Mouse (Mus musculus): ENCODE measurements around the gene Sla2. TPM values are rescaled to one million over a fixed set of nuclear protein-coding genes. Genes with fewer than 3 reads are reported as not detected.

The Sla2 gene
- total RNA-seq (2012; rRNA removed) (3.2 and 3.8 TPM in 2 replicates), total RNA-seq (2014; rRNA removed) (0.49 and 1.1 TPM in 2 replicates), polyA plus RNA-seq (2012; ENCODE audit: insufficient read length, low read depth) (1.4 and 1.9 TPM in 2 replicates)

DNA sequence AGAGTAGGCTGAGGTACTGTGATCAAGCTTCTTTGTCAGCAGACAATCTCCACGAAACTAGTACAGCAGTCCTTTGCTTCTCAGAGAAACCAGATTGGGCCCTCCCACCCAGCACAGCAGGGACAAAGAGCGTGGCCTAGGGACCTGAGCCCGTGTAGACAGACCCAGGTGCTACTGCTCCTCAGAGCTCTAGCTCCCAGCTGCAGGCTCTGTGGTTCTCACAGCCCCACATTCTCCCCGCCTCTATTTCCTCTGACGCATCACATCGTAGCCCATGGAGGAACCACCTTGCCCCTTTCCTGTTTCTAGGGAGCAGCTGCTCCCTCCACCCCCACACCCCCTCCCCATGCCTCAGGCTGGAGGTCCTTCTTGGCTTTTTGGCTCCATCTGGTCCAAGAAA, at the start of gene Sla2:
Gene Sla2 (minus strand): TSS at position 176 of the 400 bp plus-strand sequence.
- Histone ChIP-seq H3K27me3 (replicated peaks) (no peaks in the 10 kb centered on the region), H3K9ac (ENCODE audit: insufficient read depth, low read depth) (no peak within 1 kb of the TSS), H3K4me1 (ENCODE audit: control insufficient read depth in 1 of 2, insufficient read depth in 2 of 2) (peaks cover 6 to 45% of the 10 kb centered on the region in 2 experiments), H3K4me2 (ENCODE audit: insufficient read depth, low read depth, poor library complexity, severe bottlenecking) (0 out of 2 replicates have a peak within 1 kb of the TSS, but pooled peaks have one; percentile 11), H3K9me3 (replicated peaks; ENCODE audit: low read length) (no peaks in the 10 kb centered on the region), H3K4me3 (replicated peaks in 1 of 3; ENCODE audit: low read depth in 2 of 3, low read length in 2 of 3, poor library complexity in 1 of 3) (peak within 1 kb of the TSS in 2 of 3 experiments; percentile 34 to 36), H3K27ac (ENCODE audit: insufficient read depth, low read depth) (no peak within 1 kb of the TSS), H3K79me2 (replicated peaks; ENCODE audit: control insufficient read depth, extremely low read depth, insufficient read depth, poor library complexity, severe bottlenecking) (no peaks in the 10 kb centered on the region), H3K36me3 (replicated peaks in 1 of 2; ENCODE audit: control insufficient read depth in 1 of 2, insufficient read depth in 1 of 2, low read length in 1 of 2) (no peaks in the 10 kb centered on the region)
- TF ChIP-seq CTCF (conservative IDR thresholded peaks at IDR 0.05 in 1 of 2, IDR thresholded peaks at IDR 0.05 in 1 of 2; ENCODE audit: low read depth in 2 of 2, low read length in 2 of 2) (no peak), TCF12 (IDR thresholded peaks at IDR 0.05; ENCODE audit: low read depth, low read length) (peak; percentile 46; the same call in 1 of the 2 replicates), TBP (conservative IDR thresholded peaks at IDR 0.05; ENCODE audit: low read depth, low read length) (0 out of 2 replicates have a peak, but pooled peaks have one; percentile 32)
- in situ Hi-C loops (cut with MboI; ENCODE audit: low pct_ligation_motif_present, low pct_unique_long_range_greater_than_20kb, low sequenced_read_pairs): loop anchor here (5.0 to 25.0 kb wide), 2 partner anchors 35 to 200 kb away; partner anchors contain the start of genes Soga1 and Tldc2
- DNase-seq (ENCODE audit: extremely low read depth): peak; percentile 69
- dilution Hi-C loops (cut with MboI; ENCODE audit: extremely low pct_ligation_motif_present, extremely low pct_unique_long_range_greater_than_20kb, low sequenced_read_pairs): no loop called here

DNA sequence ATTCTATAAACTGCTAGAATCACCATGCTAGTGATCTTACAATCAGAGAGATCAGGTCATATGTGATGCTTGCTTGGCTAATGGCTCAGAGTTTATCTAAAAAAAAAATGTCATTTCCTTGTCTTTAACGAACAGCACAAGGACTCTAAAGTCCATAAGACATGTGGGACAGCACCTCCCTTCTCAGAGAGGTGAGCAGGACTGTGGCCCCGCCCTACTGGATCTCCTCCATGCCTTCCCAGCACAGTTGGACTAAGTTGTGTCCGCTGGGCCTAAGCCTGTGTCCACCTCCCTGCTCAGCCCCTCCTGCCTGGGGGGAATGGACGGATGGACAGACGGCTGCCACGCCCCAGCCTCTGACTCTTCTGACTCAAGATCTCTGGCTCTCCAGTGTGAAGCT, 48.0 kb upstream of the Sla2 start:
- peaks cover 8 to 57% of the 10 kb centered on the region in 2 experiments for H3K36me3 ChIP-seq (replicated peaks in 1 of 2; ENCODE audit: control insufficient read depth in 1 of 2, insufficient read depth in 1 of 2, low read length in 1 of 2)
- in situ Hi-C loops (cut with MboI; ENCODE audit: low pct_ligation_motif_present, low pct_unique_long_range_greater_than_20kb, low sequenced_read_pairs) (no loop called here), dilution Hi-C loops (cut with MboI; ENCODE audit: extremely low pct_ligation_motif_present, extremely low pct_unique_long_range_greater_than_20kb, low sequenced_read_pairs) (no loop called here)
- no peak overlapping the region for H3K4me3 ChIP-seq (replicated peaks in 1 of 3; ENCODE audit: low read depth in 2 of 3, low read length in 2 of 3, poor library complexity in 1 of 3)
- H3K27ac ChIP-seq (ENCODE audit: insufficient read depth, low read depth): no peak overlapping the region
- no peak overlapping the region for H3K4me2 ChIP-seq (ENCODE audit: insufficient read depth, low read depth, poor library complexity, severe bottlenecking)
- no peak overlapping the region for H3K9ac ChIP-seq (ENCODE audit: insufficient read depth, low read depth)
- no peaks in the 10 kb centered on the region for H3K9me3 ChIP-seq (replicated peaks; ENCODE audit: low read length)
- no peaks in the 10 kb centered on the region for H3K4me1 ChIP-seq (ENCODE audit: control insufficient read depth in 1 of 2, insufficient read depth in 2 of 2)
- H3K79me2 ChIP-seq (replicated peaks; ENCODE audit: control insufficient read depth, extremely low read depth, insufficient read depth, poor library complexity, severe bottlenecking): no peaks in the 10 kb centered on the region
- no peak for DNase-seq (ENCODE audit: extremely low read depth)
- TF ChIP-seq USF2 (conservative IDR thresholded peaks at IDR 0.05; ENCODE audit: low read depth, low read length): no peak
- no peak for TF ChIP-seq NELFE (IDR thresholded peaks at IDR 0.05; ENCODE audit: low read depth, low read length)
- TF ChIP-seq SMC3 (IDR thresholded peaks at IDR 0.05; ENCODE audit: low read depth, low read length): no peak
- no peak for TF ChIP-seq NRF1 (IDR thresholded peaks at IDR 0.05; ENCODE audit: low read depth, low read length)
- TF ChIP-seq HCFC1 (IDR thresholded peaks at IDR 0.05; ENCODE audit: low read depth, low read length): no peak
- TF ChIP-seq CHD2 (IDR thresholded peaks at IDR 0.05; ENCODE audit: low read length): no peak
- no peak for TF ChIP-seq JUN (IDR thresholded peaks at IDR 0.05; ENCODE audit: insufficient read depth, low read depth, low read length)
- TF ChIP-seq ZKSCAN1 (IDR thresholded peaks at IDR 0.05; ENCODE audit: borderline replicate concordance, low read depth, low read length): no peak
- TF ChIP-seq CHD1 (IDR thresholded peaks at IDR 0.05; ENCODE audit: low read depth, low read length): no peak
- no peak for TF ChIP-seq ZC3H11A (IDR thresholded peaks at IDR 0.05; ENCODE audit: low read depth, low read length)
- TF ChIP-seq ETS1 (conservative IDR thresholded peaks at IDR 0.05; ENCODE audit: low read depth, low read length): no peak
- TF ChIP-seq RAD21 (IDR thresholded peaks at IDR 0.05; ENCODE audit: low read depth, low read length): no peak
- no peak for TF ChIP-seq KAT2A (IDR thresholded peaks at IDR 0.05; ENCODE audit: insufficient replicate concordance, low read length)
- TF ChIP-seq UBTF (IDR thresholded peaks at IDR 0.05; ENCODE audit: low read depth, low read length): no peak
- TF ChIP-seq RCOR1 (conservative IDR thresholded peaks at IDR 0.05; ENCODE audit: low read depth, low read length): no peak
- no peak for TF ChIP-seq POLR2AphosphoS2 (IDR thresholded peaks at IDR 0.05; ENCODE audit: low read depth, low read length)
- TF ChIP-seq POLR2A (IDR thresholded peaks at IDR 0.05; ENCODE audit: low read depth, low read length): no peak
- no peak for TF ChIP-seq ELF1 (IDR thresholded peaks at IDR 0.05; ENCODE audit: low read depth, low read length)
- no peak for TF ChIP-seq MAZ (IDR thresholded peaks at IDR 0.05; ENCODE audit: low read depth, low read length)
- no peak for TF ChIP-seq MXI1 (IDR thresholded peaks at IDR 0.05; ENCODE audit: low read depth, low read length)
- no peaks in the 10 kb centered on the region for H3K27me3 ChIP-seq (replicated peaks)
